Mouse (Mus musculus): ENCODE data around the gene Kifc3. TPM values are rescaled to one million over a fixed set of nuclear protein-coding genes. Genes with fewer than 3 reads are reported as not detected.

The Kifc3 gene
- polyA plus RNA-seq, 2 experiments, result 12.7 to 25.9 TPM

GRCm38 (mm10) chr8:95144631-95145015, 58.0 kb downstream of the Kifc3 start:
- H3K36me3 ChIP-seq (ENCODE audit: control insufficient read depth, insufficient read depth, low read length), result no peaks in the 10 kb centered on the region
- H3K9me3 ChIP-seq (ENCODE audit: control insufficient read depth, low read length), result no peaks in the 10 kb centered on the region
- H3K9ac ChIP-seq (ENCODE audit: low read depth, low read length, severe bottlenecking), result no peak overlapping the region
- H3K4me2 ChIP-seq (replicated peaks; ENCODE audit: low read depth, low read length, severe bottlenecking), result no peak overlapping the region
- peaks cover 16% of the 10 kb centered on the region for H3K4me1 ChIP-seq (ENCODE audit: control insufficient read depth, insufficient read depth, low read length)
- no peaks in the 10 kb centered on the region for H3K27me3 ChIP-seq (ENCODE audit: control insufficient read depth, insufficient read depth, low read length)
- H3K27ac ChIP-seq (replicated peaks; ENCODE audit: low read depth, low read length), result no peak overlapping the region
- DNase-seq (ENCODE audit: low spot score) (no peak), ATAC-seq (ENCODE audit: low FRiP score, low read depth) (no peak)
- TF ChIP-seq POLR2A (IDR thresholded peaks at IDR 0.05; ENCODE audit: borderline replicate concordance, extremely low read depth, insufficient read depth, insufficient read length), result no peak
- H3K4me3 ChIP-seq (replicated peaks; ENCODE audit: low read length), result no peak overlapping the region
- 79% methylated on average over 2 of the region's 2 CpGs for WGBS

GRCm38 (mm10) chr8:95143805-95144630, 58.6 kb downstream of the Kifc3 start:
- TF ChIP-seq POLR2A (IDR thresholded peaks at IDR 0.05; ENCODE audit: borderline replicate concordance, extremely low read depth, insufficient read depth, insufficient read length), result no peak
- no peaks in the 10 kb centered on the region for H3K9me3 ChIP-seq (ENCODE audit: control insufficient read depth, low read length)
- WGBS, result 76% methylated on average over 6 of the region's 6 CpGs
- H3K4me3 ChIP-seq (replicated peaks; ENCODE audit: low read length), result no peak overlapping the region
- no peak for ATAC-seq (ENCODE audit: low FRiP score, low read depth)
- no peak overlapping the region; the same call in 1 of the 2 replicates for H3K27ac ChIP-seq (replicated peaks; ENCODE audit: low read depth, low read length)
- no peak overlapping the region for H3K9ac ChIP-seq (ENCODE audit: low read depth, low read length, severe bottlenecking)
- H3K27me3 ChIP-seq (ENCODE audit: control insufficient read depth, insufficient read depth, low read length), result no peaks in the 10 kb centered on the region
- no peak for DNase-seq (ENCODE audit: low spot score)
- peaks cover 16% of the 10 kb centered on the region for H3K4me1 ChIP-seq (ENCODE audit: control insufficient read depth, insufficient read depth, low read length)
- H3K36me3 ChIP-seq (ENCODE audit: control insufficient read depth, insufficient read depth, low read length), result no peaks in the 10 kb centered on the region
- H3K4me2 ChIP-seq (replicated peaks; ENCODE audit: low read depth, low read length, severe bottlenecking), result no peak overlapping the region

- Histone ChIP-seq H3K4me2 (replicated peaks; ENCODE audit: low read depth, low read length, severe bottlenecking) (peak overlapping the region; percentile 95), H3K36me3 (ENCODE audit: control insufficient read depth, insufficient read depth, low read length) (no peaks in the 10 kb centered on the region), H3K4me3 (replicated peaks; ENCODE audit: low read length) (peak overlapping the region; percentile 66), H3K27me3 (ENCODE audit: control insufficient read depth, insufficient read depth, low read length) (no peaks in the 10 kb centered on the region), H3K27ac (replicated peaks; ENCODE audit: low read depth, low read length) (peak overlapping the region; percentile 65), H3K4me1 (ENCODE audit: control insufficient read depth, insufficient read depth, low read length) (peaks cover 22% of the 10 kb centered on the region), H3K9ac (ENCODE audit: low read depth, low read length, severe bottlenecking) (peak overlapping the region; percentile 83), H3K9me3 (ENCODE audit: control insufficient read depth, low read length) (no peaks in the 10 kb centered on the region)
- no peak for DNase-seq (ENCODE audit: low spot score)
- WGBS, result 11% methylated on average over 17 of the region's 17 CpGs
- TF ChIP-seq POLR2A (IDR thresholded peaks at IDR 0.05; ENCODE audit: borderline replicate concordance, extremely low read depth, insufficient read depth, insufficient read length), result no peak
- no peak for ATAC-seq (ENCODE audit: low FRiP score, low read depth)
Measured at GRCm38 (mm10) chr8:95142985-95143804, 59.4 kb downstream of the Kifc3 start.

DNA sequence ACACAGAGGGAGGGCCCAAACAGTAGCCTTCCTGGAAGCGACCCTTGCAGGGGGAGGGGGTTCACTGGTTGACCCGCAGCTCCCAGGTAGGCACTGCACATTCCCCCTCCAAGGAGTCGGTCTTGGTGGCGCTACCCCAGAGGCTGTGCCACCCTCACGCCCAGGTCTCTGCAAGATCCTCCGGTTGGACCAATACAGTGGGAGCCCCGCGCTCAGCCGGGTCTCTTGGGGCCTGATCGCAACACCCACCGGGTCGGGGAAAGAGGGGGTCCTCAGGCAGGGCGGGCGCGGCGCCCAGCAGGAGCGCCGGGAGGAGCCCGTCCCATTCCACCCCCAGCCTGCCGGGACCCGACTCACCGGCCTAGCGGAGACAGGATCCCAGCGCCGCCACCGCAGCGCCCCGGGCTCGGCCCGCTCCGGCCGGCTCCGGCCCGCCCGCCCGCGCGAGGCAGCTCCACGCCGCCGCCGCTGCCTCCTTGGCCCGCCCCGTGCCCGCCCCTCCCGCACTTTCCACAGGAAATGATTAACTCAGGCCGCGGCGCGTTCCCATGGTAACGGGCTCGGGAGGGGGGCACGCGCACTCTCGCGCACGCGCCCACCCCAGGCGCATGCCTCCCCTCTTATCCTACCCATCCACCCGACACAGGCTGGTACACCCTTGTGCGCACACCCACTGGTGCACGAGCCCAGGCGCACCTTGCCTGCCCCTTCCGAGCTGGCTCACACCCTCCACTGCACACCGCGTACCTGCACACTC, 60.4 kb downstream of the Kifc3 start:
- 6% methylated on average over 19 of the region's 66 CpGs for WGBS
- peak; percentile 64 for ATAC-seq (ENCODE audit: low FRiP score, low read depth)
- peak overlapping the region; percentile 65 for H3K27ac ChIP-seq (replicated peaks; ENCODE audit: low read depth, low read length)

More for the DNA sequence above, 60.4 kb downstream of the Kifc3 start:
- peak overlapping the region; percentile 83 for H3K9ac ChIP-seq (ENCODE audit: low read depth, low read length, severe bottlenecking)
- H3K9me3 ChIP-seq (ENCODE audit: control insufficient read depth, low read length), result no peaks in the 10 kb centered on the region
- H3K4me1 ChIP-seq (ENCODE audit: control insufficient read depth, insufficient read depth, low read length), result peaks cover 30% of the 10 kb centered on the region
- H3K27me3 ChIP-seq (ENCODE audit: control insufficient read depth, insufficient read depth, low read length), result peaks cover under 1% of the 10 kb centered on the region; the same call in 1 of the 2 replicates
- peak overlapping the region; percentile 95 for H3K4me2 ChIP-seq (replicated peaks; ENCODE audit: low read depth, low read length, severe bottlenecking)
- peak overlapping the region; percentile 66 for H3K4me3 ChIP-seq (replicated peaks; ENCODE audit: low read length)
- TF ChIP-seq POLR2A (IDR thresholded peaks at IDR 0.05; ENCODE audit: borderline replicate concordance, extremely low read depth, insufficient read depth, insufficient read length), result no peak
- DNase-seq (ENCODE audit: low spot score), result peak; percentile 64
- H3K36me3 ChIP-seq (ENCODE audit: control insufficient read depth, insufficient read depth, low read length), result no peaks in the 10 kb centered on the region

Measured in limb, embryonic 14.5 days (tissue).